Comparison of ENCODE assay signal across 22 mouse cellular contexts in the genomic region with DNA sequence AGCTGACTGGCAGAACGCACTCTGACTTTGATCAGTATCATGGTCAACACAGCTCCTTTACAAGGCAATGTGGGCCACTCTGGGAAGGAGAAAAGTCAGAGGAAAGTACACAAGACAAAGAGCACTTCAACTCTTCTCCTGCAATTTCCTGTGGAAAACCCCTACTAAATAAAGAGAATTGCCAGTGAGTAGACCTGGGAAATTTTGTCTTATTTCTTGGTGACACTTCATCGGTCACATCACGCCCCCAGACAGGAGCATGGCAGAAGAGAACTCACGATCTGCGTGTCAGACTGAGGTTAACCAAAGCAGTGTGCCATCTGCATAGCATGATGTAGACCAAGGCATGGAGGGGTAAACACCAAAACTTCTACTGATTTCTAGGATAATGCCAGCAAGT.
"Had no signal": no experiment of that assay in that cellular context is flagged by ENCODE, and none has a peak within 500 bp of the region (broad histone marks: within the 10 kb centered on the region; RNA-seq: fewer than 3 reads in every experiment).

No protein-coding gene starts in this region.

- H3K4me3 ChIP-seq: limb, embryonic 10.5 days; limb, embryonic 13.5 days; liver, embryonic 12.5 days; liver, embryonic 15.5 days; lung, embryonic 15.5 days; neural tube, embryonic 12.5 days; neural tube, embryonic 15.5 days had no signal

- H3K4me2 ChIP-seq: limb, embryonic 13.5 days; liver, embryonic 15.5 days; lung, embryonic 15.5 days; midbrain, embryonic 11.5 days; neural tube, embryonic 12.5 days; neural tube, embryonic 15.5 days had no signal

- H3K9me3 ChIP-seq: limb, embryonic 10.5 days; limb, embryonic 13.5 days; liver, embryonic 12.5 days; liver, embryonic 15.5 days; lung, embryonic 15.5 days; neural tube, embryonic 12.5 days; neural tube, embryonic 15.5 days had no signal

- H3K27me3 ChIP-seq: limb, embryonic 13.5 days; liver, embryonic 12.5 days; liver, embryonic 15.5 days; lung, embryonic 15.5 days; neural tube, embryonic 12.5 days; neural tube, embryonic 15.5 days had no signal

- H3K27ac ChIP-seq: limb, embryonic 10.5 days; limb, embryonic 13.5 days; liver, embryonic 12.5 days; lung, embryonic 15.5 days; neural tube, embryonic 12.5 days; neural tube, embryonic 15.5 days had no signal

- H3K9ac ChIP-seq: limb, embryonic 13.5 days; liver, embryonic 12.5 days; liver, embryonic 15.5 days; lung, embryonic 15.5 days; neural tube, embryonic 12.5 days; neural tube, embryonic 15.5 days had no signal

- DNase-seq: kidney, adult 9 months; kidney, postnatal 14 days; kidney, postnatal 4 days; liver; lung, adult 18-20 months; lung, postnatal 10 days; lung, postnatal 36 days; midbrain, embryonic 14.5 days; right cerebral cortex, adult 18-20 months; right cerebral cortex, postnatal 14 days; right cerebral cortex, postnatal 4 days; thymus, adult 18-20 months; thymus, postnatal 14 days; thymus, postnatal 4 days had no signal

- ATAC-seq: liver, embryonic 12.5 days had no signal

- H3K4me1 ChIP-seq: limb, embryonic 13.5 days; lung, embryonic 15.5 days; neural tube, embryonic 15.5 days had no signal
